Mouse (Mus musculus): ENCODE measurements around the gene Kdm2a.

Gene Kdm2a

GRCm38 (mm10) chr19:4397798-4398629 is at the start of gene Kdm2a:
Gene Kdm2a (minus strand): TSS chr19:4398285.
- in situ Hi-C loops (cut with MboI, MseI) = loop anchor here in 1 of 2 experiments (25.0 kb wide), 1 partner anchor 1464 kb away; no protein-coding TSS in a partner anchor

GRCm38 (mm10) chr19:4447445-4447844 is 49.4 kb upstream of the Kdm2a start:
- in situ Hi-C loops (cut with MboI, MseI) = no loop called here

GRCm38 (mm10) chr19:4446661-4447420 is 48.8 kb upstream of the Kdm2a start:
- in situ Hi-C loops (cut with MboI, MseI) = no loop called here

DNA sequence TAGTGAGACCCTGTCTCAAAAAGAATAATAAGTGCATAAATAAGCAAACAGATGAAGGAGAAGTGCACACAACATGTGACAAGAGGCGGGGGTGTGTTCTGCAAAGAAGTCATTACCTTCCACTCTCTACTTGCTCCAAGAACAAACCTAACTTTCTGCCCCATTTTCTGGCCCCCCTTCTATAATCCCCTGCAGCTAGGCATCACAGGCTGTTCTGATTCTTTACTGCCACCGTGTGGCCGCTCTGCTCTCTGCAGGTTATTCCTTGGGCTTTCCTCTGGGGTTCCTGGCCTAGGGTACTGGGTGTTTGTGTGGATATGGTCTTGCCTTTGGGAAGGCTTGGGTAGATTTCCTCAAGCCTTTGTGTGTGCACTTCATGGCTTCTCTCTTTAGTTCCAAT is 44.3 kb upstream of the Kdm2a start:
- in situ Hi-C loops (cut with MboI, MseI) = no loop called here

GRCm38 (mm10) chr19:4441621-4442161 is 43.6 kb upstream of the Kdm2a start:
- in situ Hi-C loops (cut with MboI, MseI) = no loop called here

- in situ Hi-C loops (cut with MboI, MseI) = no loop called here
Observed at GRCm38 (mm10) chr19:4441090-4441591, 43.1 kb upstream of the Kdm2a start.

- in situ Hi-C loops (cut with MboI, MseI) = no loop called here
Observed at GRCm38 (mm10) chr19:4440222-4440621, 42.1 kb upstream of the Kdm2a start.

GRCm38 (mm10) chr19:4439161-4439801 is 41.2 kb upstream of the Kdm2a start, which contains the start of gene Rhod:
Gene Rhod (minus strand): TSS chr19:4439432.
- in situ Hi-C loops (cut with MboI, MseI) = no loop called here

DNA sequence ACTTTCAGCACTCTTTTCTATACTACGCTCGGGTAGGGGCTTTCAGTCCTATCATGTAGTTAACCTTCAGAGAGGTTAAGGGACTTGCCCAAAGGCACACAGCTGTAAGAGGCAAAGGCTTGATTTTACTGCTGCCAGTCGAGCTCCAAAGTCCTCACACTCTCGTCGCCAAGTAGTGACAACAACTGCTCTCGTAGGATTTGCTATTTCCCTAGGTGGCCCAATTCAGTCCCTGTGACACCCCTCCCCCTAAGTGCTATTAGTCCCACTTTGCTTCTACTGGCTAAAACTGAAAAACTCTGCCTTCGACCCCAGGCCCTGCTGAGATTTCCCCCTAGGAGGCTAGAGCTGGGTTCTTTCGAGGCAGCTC is 40.7 kb upstream of the Kdm2a start:
- in situ Hi-C loops (cut with MboI, MseI) = no loop called here

DNA sequence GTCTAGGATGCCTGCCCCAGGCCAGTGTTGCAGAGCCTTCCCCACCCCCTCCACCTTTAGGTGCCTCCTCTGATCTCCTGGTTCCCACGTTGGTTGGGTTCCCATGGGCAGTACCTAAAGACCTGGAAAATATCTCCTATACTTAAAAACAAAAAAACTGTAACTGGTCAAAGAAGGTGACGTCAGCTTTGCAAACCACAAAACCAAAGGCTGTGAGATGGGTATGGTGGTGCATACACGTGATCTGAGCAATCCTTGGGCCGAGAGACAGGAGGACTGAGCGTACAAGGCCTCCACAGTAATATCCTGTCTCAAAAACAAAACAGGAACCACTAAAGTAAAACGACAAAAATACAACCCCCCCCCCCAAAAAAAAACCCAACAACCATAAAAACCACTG is 39.8 kb upstream of the Kdm2a start:
- in situ Hi-C loops (cut with MboI, MseI) = no loop called here

GRCm38 (mm10) chr19:4436254-4436653 is 38.2 kb upstream of the Kdm2a start:
- in situ Hi-C loops (cut with MboI, MseI) = no loop called here

GRCm38 (mm10) chr19:4434999-4435398 is 36.9 kb upstream of the Kdm2a start:
- in situ Hi-C loops (cut with MboI, MseI) = no loop called here

GRCm38 (mm10) chr19:4433756-4434155 is 35.7 kb upstream of the Kdm2a start:
- in situ Hi-C loops (cut with MboI, MseI) = no loop called here

- in situ Hi-C loops (cut with MboI, MseI) = no loop called here
Observed at GRCm38 (mm10) chr19:4430091-4430620, 32.1 kb upstream of the Kdm2a start.

DNA sequence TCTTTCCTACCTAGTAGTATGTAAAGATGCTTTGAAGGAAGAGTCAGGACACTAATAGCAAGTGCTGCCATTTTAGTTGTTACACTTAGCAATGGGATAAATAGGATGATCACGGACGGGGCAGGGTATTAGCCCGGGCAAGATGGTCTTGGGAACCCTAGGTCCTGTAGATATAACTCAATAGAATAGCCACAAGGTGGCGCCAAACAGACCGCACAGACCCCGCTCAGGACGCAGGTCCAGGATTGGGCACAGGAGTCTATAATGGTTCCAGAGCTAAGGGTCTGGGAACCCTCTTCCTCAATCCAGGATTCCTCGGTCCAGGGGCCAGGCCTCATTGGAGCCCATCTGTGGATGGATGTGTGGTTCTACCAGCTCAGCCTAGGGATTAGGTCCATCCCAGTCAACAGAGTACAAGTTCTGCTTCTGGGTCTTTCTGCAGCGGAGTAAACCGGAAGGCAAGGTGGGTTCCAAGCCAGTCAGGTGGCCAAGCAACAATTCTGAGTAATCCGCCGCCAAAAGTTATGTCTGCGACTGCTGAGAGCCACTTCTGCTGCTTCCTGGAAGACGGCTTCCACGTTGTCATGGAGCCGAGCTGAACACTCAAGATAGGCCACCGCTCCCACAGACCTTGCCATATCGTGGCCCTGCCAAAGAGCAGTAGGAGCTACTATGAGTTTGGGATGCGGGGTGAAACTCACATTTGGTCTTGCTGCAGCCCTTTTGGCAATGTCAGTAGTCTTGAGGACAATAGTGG is 27.7 kb upstream of the Kdm2a start:
- in situ Hi-C loops (cut with MboI, MseI) = no loop called here

DNA sequence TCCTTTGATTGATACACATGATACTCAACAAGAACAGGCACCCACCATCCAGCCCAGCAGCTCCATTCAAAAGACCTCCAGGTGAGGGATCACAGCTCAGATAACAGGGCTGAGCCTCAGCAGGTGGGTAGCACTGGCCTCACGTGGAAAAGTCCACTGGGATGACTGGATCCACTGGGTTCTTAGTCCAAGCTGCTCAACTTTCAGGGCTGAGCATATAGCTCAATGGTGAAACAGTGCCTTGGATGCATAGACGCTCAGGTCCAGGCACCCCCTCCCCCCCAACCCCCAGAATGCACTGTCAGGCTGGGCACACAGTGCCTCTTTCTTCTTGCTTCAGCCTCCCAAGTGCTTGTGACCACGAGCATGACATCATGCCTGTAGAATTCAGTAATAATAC is 24.9 kb upstream of the Kdm2a start:
- in situ Hi-C loops (cut with MboI, MseI) = no loop called here

GRCm38 (mm10) chr19:4422581-4422980 is 24.5 kb upstream of the Kdm2a start:
- in situ Hi-C loops (cut with MboI, MseI) = no loop called here

GRCm38 (mm10) chr19:4420153-4420910 is 22.2 kb upstream of the Kdm2a start:
- in situ Hi-C loops (cut with MboI, MseI) = no loop called here

DNA sequence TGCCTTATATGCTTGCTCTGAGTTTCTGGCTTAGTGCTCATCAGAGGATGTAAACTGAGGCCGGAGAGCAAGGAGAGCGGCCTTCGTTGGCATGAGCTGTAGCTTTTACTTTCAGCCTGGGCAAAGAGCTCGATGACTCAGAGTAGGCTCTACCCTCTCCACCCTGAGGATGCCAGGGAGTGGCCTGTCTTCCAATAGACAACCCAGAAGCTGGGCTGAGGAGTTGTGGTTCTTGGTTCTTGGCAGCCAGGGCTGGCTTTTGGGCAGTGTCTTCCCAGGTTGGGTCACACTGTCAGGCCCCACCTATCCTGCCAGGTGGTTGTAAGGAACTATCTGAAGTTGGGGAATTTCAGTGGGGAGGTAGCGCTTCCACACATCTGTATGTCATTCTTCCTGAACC is 21.6 kb upstream of the Kdm2a start:
- in situ Hi-C loops (cut with MboI, MseI) = no loop called here

DNA sequence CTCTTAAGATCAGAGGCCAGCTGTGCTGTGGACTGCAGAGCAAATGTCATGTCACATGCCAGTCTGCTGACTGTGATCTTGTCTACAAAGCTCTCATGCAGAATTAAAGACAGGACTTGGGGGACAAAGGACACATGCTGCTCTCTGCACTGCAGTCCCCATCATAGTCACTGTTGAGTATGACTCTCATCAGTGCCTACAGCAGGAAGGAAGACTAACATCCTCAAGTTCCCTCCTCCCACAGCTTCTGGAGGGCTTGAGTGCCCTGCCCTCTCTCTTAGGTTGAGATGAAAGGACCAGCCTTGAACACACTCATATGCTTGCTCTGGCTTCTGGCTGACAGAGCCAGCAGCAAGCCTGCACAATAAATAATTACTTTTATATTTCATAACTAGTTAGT is 19.6 kb upstream of the Kdm2a start:
- in situ Hi-C loops (cut with MboI, MseI) = no loop called here
